Mouse (Mus musculus) adipose tissue, adult 10 weeks (tissue): ENCODE results near the gene Adprhl2. TPM values are rescaled to one million over a fixed set of nuclear protein-coding genes. Genes with fewer than 3 reads are reported as not detected.

Experiments
- polyA plus RNA-seq: library from polyadenylated mRNA; stranded (reverse); fragments of 350-450 nt; fragmentation: Illumina TruSeq; extraction: RNeasy Lipid Tissue Mini Kit (QIAGEN cat#74804); gene quantifications from one replicate; pipeline ENCODE4 v1.2.3, GENCODE M21; 2014; ENCODE audit warnings: low read depth, low replicate concordance

Adprhl2 gene
- polyA plus RNA-seq: 28.4 TPM

DNA sequence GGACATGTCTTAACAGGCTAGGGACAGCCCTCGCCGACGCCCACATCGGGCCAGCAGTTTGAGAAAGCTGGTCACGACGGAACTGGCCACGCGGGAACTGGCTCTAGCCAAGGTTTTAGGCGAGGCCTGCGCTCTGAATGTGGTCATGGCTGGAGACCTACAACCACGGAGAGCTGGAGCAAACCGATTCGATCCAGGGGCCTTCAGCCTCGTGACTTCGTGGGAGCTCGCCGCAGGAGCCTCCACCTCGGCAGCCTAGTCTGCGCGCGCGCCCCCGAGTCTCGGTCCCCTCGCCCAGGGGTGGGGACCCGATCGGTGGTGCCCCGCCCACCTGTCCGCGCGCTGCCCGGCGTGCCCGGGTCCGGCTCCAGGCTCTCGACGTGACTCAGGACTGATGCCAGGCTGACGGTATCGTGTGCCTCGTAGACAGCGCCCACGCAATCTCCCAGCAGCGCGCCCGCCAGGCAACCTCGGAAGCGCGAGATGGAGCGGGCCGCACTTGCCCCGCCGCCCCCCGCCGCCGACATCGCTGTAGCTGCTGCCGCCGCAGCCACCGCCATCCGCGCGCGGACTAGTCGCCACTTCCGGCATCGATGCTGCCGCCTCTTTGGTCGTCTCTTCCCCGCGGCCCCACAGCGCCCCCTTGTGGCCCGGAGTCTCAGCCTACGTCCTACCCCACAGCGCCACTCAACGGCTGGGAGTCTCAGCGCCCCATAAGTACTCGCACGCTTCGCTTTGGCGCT is at the start of gene Adprhl2:
Adprhl2 (minus strand) TSS at position 593 of the 743 bp plus-strand sequence.

GRCm38 (mm10) chr4:126325281-126325861 is 3.9 kb upstream of the Adprhl2 start, which contains the start of gene Tekt2:
TSS of gene Tekt2 (minus strand) at chr4:126325688.

GRCm38 (mm10) chr4:126286492-126286891 is 35.0 kb downstream of the Adprhl2 start, which contains the start of gene Col8a2:
TSS of gene Col8a2 (plus strand) at chr4:126286793.

Other genes with a start within 250 kb of the Adprhl2 start
- 20.4 TPM for gene Lsm10, start 225.1 kb downstream of the Adprhl2 start, polyA plus RNA-seq
- gene Stk40, start 217.7 kb downstream of the Adprhl2 start, polyA plus RNA-seq: 32.8 TPM
- gene Eva1b, start 174.0 kb downstream of the Adprhl2 start, polyA plus RNA-seq: 19.5 TPM
- gene Sh3d21, start 158.2 kb downstream of the Adprhl2 start, polyA plus RNA-seq: 20.0 TPM
- 120 TPM for gene Thrap3, start 118.9 kb downstream of the Adprhl2 start, polyA plus RNA-seq
- 46.6 TPM for gene Map7d1, start 65.4 kb downstream of the Adprhl2 start, polyA plus RNA-seq
- gene Trappc3, start 59.4 kb downstream of the Adprhl2 start, polyA plus RNA-seq: 92.2 TPM
- 11.6 TPM for gene Col8a2, start 34.9 kb downstream of the Adprhl2 start, polyA plus RNA-seq
- 10.0 TPM for gene Tekt2, start 4.0 kb upstream of the Adprhl2 start, polyA plus RNA-seq
- gene Ago3, start 107.9 kb upstream of the Adprhl2 start, polyA plus RNA-seq: 4.3 TPM
- 20.1 TPM for gene Ago1, start 146.9 kb upstream of the Adprhl2 start, polyA plus RNA-seq
- 3.5 TPM for gene Ago4, start 211.8 kb upstream of the Adprhl2 start, polyA plus RNA-seq
- 0.41 TPM for gene Clspn, start 235.2 kb upstream of the Adprhl2 start, polyA plus RNA-seq